Comparison of ENCODE assay signal across 8 mouse cellular contexts in genomic region chr14:122064519-122064918, GRCm38 (mm10). TPM values are rescaled to one million over a fixed set of nuclear protein-coding genes. Genes with fewer than 3 reads are reported as not detected.
DNase-seq lines count a peak whose midpoint lies in the region; ATAC-seq and TF ChIP-seq lines count a peak whose summit lies in the region.
"Had no signal": no experiment of that assay in that cellular context is flagged by ENCODE, and none has a peak within 500 bp of the region (broad histone marks: within the 10 kb centered on the region; RNA-seq: fewer than 3 reads in every experiment).

No protein-coding gene starts in this region.

- POLR2A ChIA-PET in Patski (lab: Charles Lee) = no interaction called here

- TF ChIP-seq CTCF in Patski (IDR thresholded peaks at IDR 0.05) = peak; percentile 90

- in situ Hi-C loops in Patski (cut with MboI; ENCODE audit: low pct_unique_long_range_greater_than_20kb) = loop anchor here (5.0 kb wide), 2 partner anchors 132 to 197 kb away; no protein-coding TSS in a partner anchor

- peak; percentile 87 for DNase-seq in CD4-positive, CD25-positive, alpha-beta regulatory T cell, adult 2 months (ENCODE audit: low read depth, low spot score)
- no peak for DNase-seq in Patski (ENCODE audit: low read depth, low spot score)
- peak; percentile 29 for DNase-seq in cerebellum, adult 9-11 months
- peak; percentile 55 for DNase-seq in gastrocnemius, adult 18-20 months (ENCODE audit: low spot score)
- DNase-seq in layer of hippocampus, adult 18-20 months (ENCODE audit: low spot score in 2 of 2) = peak; percentile 13 to 77
- peak; percentile 81 for DNase-seq in lung, postnatal 14 days
- peak; percentile 48 for DNase-seq in spleen, adult 12 weeks (ENCODE audit: low spot score)

- CTCF ChIA-PET in Patski (lab: Charles Lee) = interaction anchor here (1.0 to 2.8 kb wide), 9 partner anchors 12 to 156 kb away, joined by 3 to 22 read pairs (median 4); no protein-coding TSS in a partner anchor

- H3K27me3 ChIP-seq in Patski = no peaks in the 10 kb centered on the region
- H3K27me3 ChIP-seq: limb, embryonic 12.5 days had no signal

- ATAC-seq in Patski = peak; percentile 28

RNA-seq across cellular contexts. Expression of gene Timm8a2, which starts 30.0 kb away (rescaled TPM):
- polyA plus RNA-seq in Patski (2021) = not detected
- not detected for total RNA-seq in gastrocnemius, adult 18-20 months (2021)
- total RNA-seq in layer of hippocampus, adult 18-20 months (2021) = not detected
- polyA plus RNA-seq: limb, embryonic 12.5 days had no signal

RNA-seq across cellular contexts. Expression of gene Tm9sf2, which starts 42.3 kb away (rescaled TPM):
- 181 TPM for polyA plus RNA-seq in Patski (2021)
- 10 to 100 TPM; 64.4 to 65.5 TPM for total RNA-seq in gastrocnemius, adult 18-20 months (2021)
- 100 to 1,000 TPM; 104 to 106 TPM for total RNA-seq in layer of hippocampus, adult 18-20 months (2021)
